Comparison of ENCODE assay signal across 22 mouse cellular contexts in genomic region chr10:95362326-95362725, GRCm38 (mm10). TPM values are rescaled to one million over a fixed set of nuclear protein-coding genes. Genes with fewer than 3 reads are reported as not detected.
DNase-seq lines count a peak whose midpoint lies in the region; ATAC-seq and TF ChIP-seq lines count a peak whose summit lies in the region.
"Had no signal": no experiment of that assay in that cellular context is flagged by ENCODE, and none has a peak within 500 bp of the region (broad histone marks: within the 10 kb centered on the region; RNA-seq: fewer than 3 reads in every experiment).

No protein-coding gene starts in this region.

- no peak for TF ChIP-seq RAD21 in CH12.LX (IDR thresholded peaks at IDR 0.05; ENCODE audit: low read depth, low read length)

- in situ Hi-C loops in CH12.LX (cut with MboI; ENCODE audit: low pct_ligation_motif_present, low pct_unique_long_range_greater_than_20kb, low sequenced_read_pairs) (no loop called here), Patski (cut with MboI; ENCODE audit: low pct_unique_long_range_greater_than_20kb) (no loop called here)

- no peak overlapping the region for H3K27ac ChIP-seq in gastrocnemius, adult 2 months
- no peak overlapping the region for H3K27ac ChIP-seq in CH12.LX (ENCODE audit: insufficient read depth, low read depth)
- H3K27ac ChIP-seq: forebrain, embryonic 13.5 days; heart, embryonic 13.5 days; hindbrain, embryonic 14.5 days; intestine, embryonic 15.5 days; liver, embryonic 14.5 days; lung, embryonic 15.5 days; midbrain, embryonic 10.5 days had no signal

- H3K4me2 ChIP-seq in CH12.LX (ENCODE audit: insufficient read depth, low read depth, poor library complexity, severe bottlenecking) = no peak overlapping the region
- peak overlapping the region; percentile 38 for H3K4me2 ChIP-seq in myocyte (ENCODE audit: low read depth)
- H3K4me2 ChIP-seq: forebrain, embryonic 13.5 days; heart, embryonic 13.5 days; hindbrain, embryonic 14.5 days; intestine, embryonic 15.5 days; lung, embryonic 15.5 days had no signal

- no peak for TF ChIP-seq CTCF in gastrocnemius, adult 2 months (IDR thresholded peaks at IDR 0.05)
- TF ChIP-seq CTCF in CH12.LX (conservative IDR thresholded peaks at IDR 0.05 in 1 of 2, IDR thresholded peaks at IDR 0.05 in 1 of 2; ENCODE audit: low read depth in 2 of 2, low read length in 2 of 2) (no peak), Patski (IDR thresholded peaks at IDR 0.05) (no peak)

- H3K9me3 ChIP-seq in CH12.LX (replicated peaks; ENCODE audit: low read length) = peaks cover 5% of the 10 kb centered on the region
- H3K9me3 ChIP-seq: G1E; heart, embryonic 13.5 days; intestine, embryonic 15.5 days; lung, embryonic 15.5 days; midbrain, embryonic 10.5 days had no signal

- no peak overlapping the region for H3K9ac ChIP-seq in CH12.LX (ENCODE audit: insufficient read depth, low read depth)
- H3K9ac ChIP-seq: forebrain, embryonic 13.5 days; heart, embryonic 13.5 days; hindbrain, embryonic 14.5 days; intestine, embryonic 15.5 days; liver, embryonic 14.5 days; lung, embryonic 15.5 days had no signal

- POLR2A ChIA-PET in Patski (lab: Charles Lee) = no interaction called here

- H3K36me3 ChIP-seq in CH12.LX (replicated peaks in 1 of 2; ENCODE audit: control insufficient read depth in 1 of 2, insufficient read depth in 1 of 2, low read length in 1 of 2) = no peaks in the 10 kb centered on the region
- no peaks in the 10 kb centered on the region for H3K36me3 ChIP-seq in myocyte (ENCODE audit: control insufficient read depth, insufficient read depth)
- H3K36me3 ChIP-seq: G1E; heart, embryonic 13.5 days; intestine, embryonic 15.5 days; lung, embryonic 15.5 days; midbrain, embryonic 10.5 days had no signal

- ATAC-seq in Patski = no peak
- ATAC-seq: forebrain, embryonic 13.5 days; intestine, embryonic 15.5 days had no signal

- no peak overlapping the region for H3K4me3 ChIP-seq in gastrocnemius, adult 2 months
- H3K4me3 ChIP-seq in CH12.LX (replicated peaks in 1 of 3; ENCODE audit: low read depth in 2 of 3, low read length in 2 of 3, poor library complexity in 1 of 3) (no peak overlapping the region), myocyte (no peak overlapping the region)
- H3K4me3 ChIP-seq: forebrain, embryonic 13.5 days; heart, embryonic 13.5 days; intestine, embryonic 15.5 days; lung, embryonic 15.5 days; midbrain, embryonic 10.5 days had no signal

- H3K27me3 ChIP-seq in CH12.LX (replicated peaks) (no peaks in the 10 kb centered on the region), Patski (no peaks in the 10 kb centered on the region), myocyte (ENCODE audit: control insufficient read depth, insufficient read depth, insufficient read length) (no peaks in the 10 kb centered on the region)
- H3K27me3 ChIP-seq: forebrain, embryonic 13.5 days; intestine, embryonic 15.5 days; lung, embryonic 15.5 days had no signal

- H3K4me1 ChIP-seq in CH12.LX (ENCODE audit: control insufficient read depth in 1 of 2, insufficient read depth in 2 of 2) = peaks cover 0 to 14% of the 10 kb centered on the region in 2 experiments; a peak in 2 of 4 replicates
- H3K4me1 ChIP-seq: heart, embryonic 13.5 days; intestine, embryonic 15.5 days had no signal

- DNase-seq in gastrocnemius, adult 2 months = peak; percentile 29
- DNase-seq in gastrocnemius, postnatal 4 days (ENCODE audit: low spot score in 2 of 2) = no peak
- DNase-seq in CH12.LX (ENCODE audit: extremely low read depth) = no peak
- peak; percentile 61 for DNase-seq in Patski (ENCODE audit: low read depth, low spot score)
- no peak for DNase-seq in T-cell, adult 2 months (ENCODE audit: low spot score)
- no peak for DNase-seq in right cerebral cortex, adult 2 months (ENCODE audit: low spot score in 2 of 2)
- DNase-seq: adrenal gland, adult 8-10 months; cerebellum, adult 11-12 months; cerebellum, postnatal 25 days; heart, adult 11 months; lung, postnatal 4 days; spleen, adult 18-20 months; thymus, postnatal 25 days had no signal

- no peak overlapping the region for H3ac ChIP-seq in myocyte (ENCODE audit: control insufficient read depth, insufficient read length)

- no peak for TF ChIP-seq EP300 in CH12.LX (IDR thresholded peaks at IDR 0.05; ENCODE audit: low read length)

- no peak for TF ChIP-seq POLR2A in CH12.LX (IDR thresholded peaks at IDR 0.05; ENCODE audit: low read depth, low read length)
- TF ChIP-seq POLR2A in myocyte (IDR thresholded peaks at IDR 0.05; ENCODE audit: insufficient read length, low read depth) = no peak

- H3K79me2 ChIP-seq in CH12.LX (replicated peaks; ENCODE audit: control insufficient read depth, extremely low read depth, insufficient read depth, poor library complexity, severe bottlenecking) (no peaks in the 10 kb centered on the region), myocyte (ENCODE audit: control insufficient read depth, insufficient read depth) (no peaks in the 10 kb centered on the region)

- dilution Hi-C loops in CH12.LX (cut with MboI; ENCODE audit: extremely low pct_ligation_motif_present, extremely low pct_unique_long_range_greater_than_20kb, low sequenced_read_pairs) = no loop called here

- intact Hi-C loops in gastrocnemius, adult 2 months (cut with DNase I) = no loop called here

- CTCF ChIA-PET in Patski (lab: Charles Lee) = no interaction called here

TF ChIP-seq in CH12.LX, 34 proteins besides CTCF, POLR2A, EP300 and RAD21:
- TF ChIP-seq MYC (IDR thresholded peaks at IDR 0.05; ENCODE audit: low read depth, low read length) (no peak), CHD1 (IDR thresholded peaks at IDR 0.05; ENCODE audit: low read depth, low read length) (no peak), SMC3 (IDR thresholded peaks at IDR 0.05; ENCODE audit: low read depth, low read length) (no peak), ZC3H11A (IDR thresholded peaks at IDR 0.05; ENCODE audit: low read depth, low read length) (no peak), MAZ (IDR thresholded peaks at IDR 0.05; ENCODE audit: low read depth, low read length) (no peak), JUND (conservative IDR thresholded peaks at IDR 0.05; ENCODE audit: low read depth, low read length) (no peak), ZNF384 (IDR thresholded peaks at IDR 0.05; ENCODE audit: low read depth, low read length) (peak; percentile 83), MXI1 (IDR thresholded peaks at IDR 0.05; ENCODE audit: low read depth, low read length) (no peak), NELFE (IDR thresholded peaks at IDR 0.05; ENCODE audit: low read depth, low read length) (no peak)

TF ChIP-seq in myocyte, 11 proteins besides CTCF, POLR2A, EP300 and RAD21:
- TF ChIP-seq MYOD1 (IDR thresholded peaks at IDR 0.05; ENCODE audit: control insufficient read depth in 1 of 3, insufficient read length in 2 of 3, low read depth in 2 of 3) (no peak), USF1 (IDR thresholded peaks at IDR 0.05; ENCODE audit: low read depth) (no peak), POLR2AphosphoS2 (IDR thresholded peaks at IDR 0.05; ENCODE audit: insufficient read length, low read depth) (no peak), CEBPB (IDR thresholded peaks at IDR 0.05; ENCODE audit: insufficient read depth, poor library complexity, severe bottlenecking) (no peak), MAX (IDR thresholded peaks at IDR 0.05; ENCODE audit: low read depth) (no peak), TCF12 (IDR thresholded peaks at IDR 0.05; ENCODE audit: insufficient read depth, poor library complexity, severe bottlenecking) (no peak), E2F4 (IDR thresholded peaks at IDR 0.05; ENCODE audit: insufficient read depth) (no peak), REST (IDR thresholded peaks at IDR 0.05; ENCODE audit: insufficient read depth, insufficient read length) (no peak), MYOG (IDR thresholded peaks at IDR 0.05; ENCODE audit: control insufficient read depth in 1 of 3, insufficient read depth in 1 of 3, insufficient read length in 2 of 3, low read depth in 2 of 3) (no peak), SRF (IDR thresholded peaks at IDR 0.05; ENCODE audit: control insufficient read depth, insufficient read length, low read depth) (no peak), TCF3 (IDR thresholded peaks at IDR 0.05; ENCODE audit: insufficient read length, low read depth) (no peak)

RNA-seq across cellular contexts. Expression of gene Cradd, which starts 38.4 kb away (rescaled TPM):
- total RNA-seq in gastrocnemius, adult 2 months (2021) = 1 to 10 TPM; 8.6 to 9.8 TPM
- 10 to 100 TPM; 13.5 to 14.3 TPM for total RNA-seq in gastrocnemius, postnatal 4 days (2021)
- 5.6 and 6.0 TPM in 2 replicates for total RNA-seq in CH12.LX (2012; rRNA removed)
- 5.2 and 5.6 TPM in 2 replicates for total RNA-seq in CH12.LX (2014; rRNA removed)
- 8.2 and 8.8 TPM in 2 replicates for polyA plus RNA-seq in CH12.LX (2012; ENCODE audit: insufficient read length, low read depth)
- polyA plus RNA-seq in Patski (2021) = 9.4 TPM
- 9.5 TPM for polyA plus RNA-seq in myocyte (2012; fragmentation: generic; extraction: Trizol)

RNA-seq across cellular contexts. Expression of gene Socs2, which starts 54.7 kb away (rescaled TPM):
- total RNA-seq in gastrocnemius, adult 2 months (2021) = 10 to 100 TPM; 18.0 to 26.9 TPM
- total RNA-seq in gastrocnemius, postnatal 4 days (2021) = 10 to 100 TPM; 33.7 to 35.5 TPM
- total RNA-seq in CH12.LX (2012; rRNA removed) (7.8 and 8.1 TPM in 2 replicates), CH12.LX (2014; rRNA removed) (13.8 and 15.7 TPM in 2 replicates)
- polyA plus RNA-seq in CH12.LX (2012; ENCODE audit: insufficient read length, low read depth) (12.0 and 16.3 TPM in 2 replicates), Patski (2021) (42.7 TPM), myocyte (2012; fragmentation: generic; extraction: Trizol) (27.5 TPM)

Comparison
In these comparisons a context has a peak if more than half of its experiments do, and no peak if none do; other contexts are left out.
1. DNase-seq: peak in gastrocnemius, adult 2 months (single experiment) and Patski (single experiment); none in gastrocnemius, postnatal 4 days (0 of 2), CH12.LX (single experiment), T-cell, adult 2 months (single experiment) and right cerebral cortex, adult 2 months (0 of 2).